28 mouse cellular contexts compared by ENCODE assay signal in the genomic region with DNA sequence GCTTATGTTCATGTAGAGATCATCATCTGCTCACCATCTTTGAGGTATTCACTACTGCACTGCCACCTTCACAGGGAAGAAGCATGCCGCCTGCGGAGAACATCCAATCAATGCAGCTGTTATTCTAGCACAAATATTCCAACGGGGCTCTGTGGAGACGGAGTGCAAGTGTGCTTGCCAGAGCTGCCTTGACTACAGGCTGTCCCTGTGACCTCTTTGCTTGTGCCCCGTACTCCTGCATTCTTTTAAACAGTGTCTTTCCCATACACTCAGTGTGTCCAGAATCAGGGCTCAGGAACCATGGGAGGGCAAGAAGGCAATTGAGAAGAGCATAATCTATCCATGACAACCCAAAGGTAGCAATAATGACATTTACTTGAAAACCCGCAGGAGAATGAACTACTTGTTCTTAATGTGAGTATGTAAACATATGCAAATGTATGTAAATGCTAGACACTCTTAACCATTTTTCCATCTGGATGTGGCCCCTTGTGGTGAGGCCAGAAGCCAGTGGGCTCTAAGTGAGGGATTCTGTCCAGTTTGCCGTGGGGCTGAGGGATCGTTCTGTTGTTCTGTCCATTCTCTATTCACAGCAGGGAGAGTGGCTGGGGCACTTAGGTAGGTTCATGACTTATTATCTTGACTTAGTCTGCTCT. TPM values are rescaled to one million over a fixed set of nuclear protein-coding genes. Genes with fewer than 3 reads are reported as not detected.
DNase-seq lines count a peak whose midpoint lies in the region; ATAC-seq and TF ChIP-seq lines count a peak whose summit lies in the region.
"Had no signal": no experiment of that assay in that cellular context is flagged by ENCODE, and none has a peak within 500 bp of the region (broad histone marks: within the 10 kb centered on the region; RNA-seq: fewer than 3 reads in every experiment).

No protein-coding gene starts in this region.

- H3K27me3 ChIP-seq in hindbrain, embryonic 11.5 days (ENCODE audit: control insufficient read depth, insufficient read depth, low read length) = no peaks in the 10 kb centered on the region
- no peaks in the 10 kb centered on the region for H3K27me3 ChIP-seq in hindbrain, embryonic 10.5 days (ENCODE audit: insufficient read depth, poor library complexity, severe bottlenecking)
- no peaks in the 10 kb centered on the region for H3K27me3 ChIP-seq in MEL (ENCODE audit: control insufficient read depth in 1 of 2, insufficient read depth in 2 of 2, low read length in 2 of 2)
- no peaks in the 10 kb centered on the region for H3K27me3 ChIP-seq in hindbrain, embryonic 12.5 days
- H3K27me3 ChIP-seq in neural tube, embryonic 13.5 days = no peaks in the 10 kb centered on the region
- H3K27me3 ChIP-seq: limb, embryonic 15.5 days had no signal

- H3K9me3 ChIP-seq in hindbrain, embryonic 11.5 days (ENCODE audit: control insufficient read depth, low read length) = no peaks in the 10 kb centered on the region
- H3K9me3 ChIP-seq in hindbrain, embryonic 10.5 days = no peaks in the 10 kb centered on the region
- no peaks in the 10 kb centered on the region for H3K9me3 ChIP-seq in MEL (replicated peaks; ENCODE audit: insufficient read depth, low read length)
- no peaks in the 10 kb centered on the region for H3K9me3 ChIP-seq in hindbrain, embryonic 12.5 days (replicated peaks)
- no peaks in the 10 kb centered on the region for H3K9me3 ChIP-seq in neural tube, embryonic 13.5 days
- H3K9me3 ChIP-seq: limb, embryonic 15.5 days had no signal

- TF ChIP-seq POLR2A in MEL (IDR thresholded peaks at IDR 0.05; ENCODE audit: control insufficient read depth in 1 of 2, insufficient read depth in 1 of 2, low read depth in 1 of 2, low read length in 2 of 2, poor library complexity in 1 of 2) = no peak

- 61% methylated on average over 8 of the region's 8 CpGs for WGBS in hindbrain, embryonic 11.5 days
- WGBS in hindbrain, embryonic 10.5 days = 67% methylated on average over 8 of the region's 8 CpGs
- WGBS in hindbrain, embryonic 12.5 days = 46% methylated on average over 8 of the region's 8 CpGs
- 37% methylated on average over 8 of the region's 8 CpGs for WGBS in neural tube, embryonic 13.5 days

- H3K4me1 ChIP-seq in hindbrain, embryonic 11.5 days (replicated peaks; ENCODE audit: control insufficient read depth, insufficient read depth, low read length) = no peaks in the 10 kb centered on the region
- H3K4me1 ChIP-seq in hindbrain, embryonic 10.5 days (replicated peaks) = no peaks in the 10 kb centered on the region
- peaks cover 44 to 61% of the 10 kb centered on the region in 2 experiments for H3K4me1 ChIP-seq in MEL (ENCODE audit: control insufficient read depth in 1 of 2, insufficient read depth in 2 of 2, low read length in 2 of 2)
- 0 out of 2 replicates have a peak, but pooled peaks cover 6% of the 10 kb centered on the region for H3K4me1 ChIP-seq in hindbrain, embryonic 12.5 days
- H3K4me1 ChIP-seq in neural tube, embryonic 13.5 days (replicated peaks) = peaks cover 13% of the 10 kb centered on the region
- H3K4me1 ChIP-seq: limb, embryonic 15.5 days had no signal

- ATAC-seq in hindbrain, embryonic 11.5 days (ENCODE audit: low FRiP score) = peak; percentile 65
- ATAC-seq in hindbrain, embryonic 12.5 days (ENCODE audit: low FRiP score) = peak; percentile 57
- peak; percentile 74; the same call in 1 of the 2 replicates for ATAC-seq in neural tube, embryonic 13.5 days (ENCODE audit: low read depth)
- ATAC-seq: inflammation-experienced regulatory T-cells, adult 6 months; Patski had no signal

- H3K4me3 ChIP-seq in hindbrain, embryonic 11.5 days (ENCODE audit: low read depth, low read length) = no peak overlapping the region
- H3K4me3 ChIP-seq in hindbrain, embryonic 10.5 days = no peak overlapping the region
- peak overlapping the region; percentile 20 to 34; a peak in 2 of 4 replicates for H3K4me3 ChIP-seq in MEL (ENCODE audit: control insufficient read depth in 1 of 2, insufficient read depth in 1 of 2, low read depth in 2 of 2, low read length in 2 of 2)
- no peak overlapping the region for H3K4me3 ChIP-seq in hindbrain, embryonic 12.5 days
- no peak overlapping the region for H3K4me3 ChIP-seq in neural tube, embryonic 13.5 days
- H3K4me3 ChIP-seq: gastrocnemius, adult 2 months; limb, embryonic 15.5 days had no signal

- H3K79me2 ChIP-seq in MEL (ENCODE audit: control insufficient read depth, insufficient read depth, low read length, poor library complexity) = no peaks in the 10 kb centered on the region

- DNase-seq in hindbrain, embryonic 11.5 days (ENCODE audit: low spot score) = no peak
- no peak for DNase-seq in hindbrain, embryonic 10.5 days (ENCODE audit: low spot score)
- DNase-seq in MEL (ENCODE audit: low read depth, low spot score) = no peak
- DNase-seq in ovary, postnatal 14 days (ENCODE audit: low spot score) = no peak
- DNase-seq in adrenal gland, adult 18-20 months (ENCODE audit: low spot score in 2 of 2) = no peak
- DNase-seq: adrenal gland, postnatal 36 days; cerebellum, adult 11-12 months; cerebellum, postnatal 14 days; gastrocnemius, adult 2 months; heart, postnatal 10 days; kidney, adult 8-10 months; kidney, postnatal 36 days; lung, postnatal 10 days; thymus, postnatal 14 days had no signal

- H3K9ac ChIP-seq in hindbrain, embryonic 11.5 days (ENCODE audit: low read depth, low read length) = no peak overlapping the region
- H3K9ac ChIP-seq in MEL (ENCODE audit: control insufficient read depth, low read depth, low read length, poor library complexity, severe bottlenecking) = peak overlapping the region; percentile 63
- no peak overlapping the region for H3K9ac ChIP-seq in hindbrain, embryonic 12.5 days
- no peak overlapping the region for H3K9ac ChIP-seq in neural tube, embryonic 13.5 days
- H3K9ac ChIP-seq: limb, embryonic 15.5 days had no signal

- H3K27ac ChIP-seq in hindbrain, embryonic 11.5 days (ENCODE audit: low read depth, low read length) = no peak overlapping the region
- no peak overlapping the region for H3K27ac ChIP-seq in hindbrain, embryonic 10.5 days
- H3K27ac ChIP-seq in MEL (ENCODE audit: control insufficient read depth, low read depth, low read length) = peak overlapping the region; percentile 99
- no peak overlapping the region for H3K27ac ChIP-seq in hindbrain, embryonic 12.5 days
- peak overlapping the region; percentile 38; the same call in 1 of the 2 replicates for H3K27ac ChIP-seq in neural tube, embryonic 13.5 days (replicated peaks)
- H3K27ac ChIP-seq: gastrocnemius, adult 2 months; limb, embryonic 15.5 days had no signal

- H3K36me3 ChIP-seq in hindbrain, embryonic 11.5 days (ENCODE audit: control insufficient read depth, insufficient read depth, low read length) = no peaks in the 10 kb centered on the region
- H3K36me3 ChIP-seq in hindbrain, embryonic 10.5 days = no peaks in the 10 kb centered on the region
- H3K36me3 ChIP-seq in MEL (ENCODE audit: control insufficient read depth in 1 of 2, insufficient read depth in 2 of 2, low read length in 2 of 2) = peaks cover 0 to 63% of the 10 kb centered on the region in 2 experiments; a peak in 2 of 4 replicates
- no peaks in the 10 kb centered on the region for H3K36me3 ChIP-seq in hindbrain, embryonic 12.5 days
- H3K36me3 ChIP-seq in neural tube, embryonic 13.5 days = no peaks in the 10 kb centered on the region
- H3K36me3 ChIP-seq: limb, embryonic 15.5 days had no signal

- no peak for TF ChIP-seq EP300 in MEL (IDR thresholded peaks at IDR 0.05; ENCODE audit: low read depth in 1 of 2, low read length in 2 of 2)

- H3K4me2 ChIP-seq in hindbrain, embryonic 11.5 days (replicated peaks; ENCODE audit: low read depth, low read length) = no peak overlapping the region
- H3K4me2 ChIP-seq in hindbrain, embryonic 12.5 days (replicated peaks) = no peak overlapping the region
- H3K4me2 ChIP-seq in neural tube, embryonic 13.5 days = no peak overlapping the region
- H3K4me2 ChIP-seq: heart, embryonic 11.5 days; limb, embryonic 15.5 days had no signal

- no peak for TF ChIP-seq CTCF in MEL (IDR thresholded peaks at IDR 0.05 in 2 of 3, conservative IDR thresholded peaks at IDR 0.05 in 1 of 3; ENCODE audit: control insufficient read depth in 1 of 3, insufficient read depth in 1 of 3, low read depth in 2 of 3, low read length in 3 of 3, poor library complexity in 1 of 3, severe bottlenecking in 1 of 3)

- no peak for TF ChIP-seq RAD21 in MEL (IDR thresholded peaks at IDR 0.05; ENCODE audit: low read depth, low read length)

RNA-seq across cellular contexts. Expression of a gene that starts 11.8 kb away (rescaled TPM):
- 5.6 and 6.4 TPM in 2 replicates for polyA plus RNA-seq in hindbrain, embryonic 11.5 days (2014; fragmentation: Nextera tagmentation; extraction: Ambion mirVana)
- polyA plus RNA-seq in hindbrain, embryonic 10.5 days (2016; fragmentation: Nextera tagmentation; extraction: Ambion mirVana) = 2.3 and 2.4 TPM in 2 replicates
- total RNA-seq in MEL (2012; rRNA removed) = 0.19 and 0.20 TPM in 2 replicates
- polyA plus RNA-seq in MEL (2012; ENCODE audit: insufficient read depth in 1 of 2, insufficient read length in 2 of 2, low read depth in 1 of 2, low replicate concordance in 2 of 2, missing spikeins in 1 of 2) = under 1 TPM in 1 of 2 experiments, not detected in 1; 0.42 TPM
- 7.8 and 9.3 TPM in 2 replicates for polyA plus RNA-seq in hindbrain, embryonic 12.5 days (2016; fragmentation: Nextera tagmentation; extraction: Ambion mirVana)
- 15.4 and 17.1 TPM in 2 replicates for polyA plus RNA-seq in neural tube, embryonic 13.5 days (2015; fragmentation: Nextera tagmentation; extraction: Ambion mirVana)
- 1 to 10 TPM in 1 of 2 experiments, under 1 TPM in 1; 0.63 to 2.0 TPM for total RNA-seq in adrenal gland, adult 18-20 months (2021)
- total RNA-seq: megakaryocyte progenitor cell, adult 5-6 weeks had no signal
- polyA plus RNA-seq: C2C12; inflammation-experienced regulatory T-cells, adult 6 months; Patski had no signal

RNA-seq across cellular contexts. Expression of a gene that starts 29.0 kb away (rescaled TPM):
- 3.0 and 4.1 TPM in 2 replicates for polyA plus RNA-seq in hindbrain, embryonic 11.5 days (2014; fragmentation: Nextera tagmentation; extraction: Ambion mirVana)
- polyA plus RNA-seq in hindbrain, embryonic 10.5 days (2016; fragmentation: Nextera tagmentation; extraction: Ambion mirVana) = 3.9 and 4.8 TPM in 2 replicates
- total RNA-seq in MEL (2012; rRNA removed) = 2.3 TPM in 2 replicates
- polyA plus RNA-seq in MEL (2012; ENCODE audit: insufficient read depth in 1 of 2, insufficient read length in 2 of 2, low read depth in 1 of 2, low replicate concordance in 2 of 2, missing spikeins in 1 of 2) = 1 to 10 TPM in 1 of 2 experiments, not detected in 1; 9.1 TPM
- 3.2 and 3.9 TPM in 2 replicates for polyA plus RNA-seq in hindbrain, embryonic 12.5 days (2016; fragmentation: Nextera tagmentation; extraction: Ambion mirVana)
- 1.4 and 2.3 TPM in 2 replicates for polyA plus RNA-seq in neural tube, embryonic 13.5 days (2015; fragmentation: Nextera tagmentation; extraction: Ambion mirVana)
- 1 to 10 TPM; 1.1 to 2.0 TPM for total RNA-seq in adrenal gland, adult 18-20 months (2021)

RNA-seq across cellular contexts. Expression of a gene that starts 44.1 kb away (rescaled TPM):
- not detected in 2 replicates for polyA plus RNA-seq in hindbrain, embryonic 11.5 days (2014; fragmentation: Nextera tagmentation; extraction: Ambion mirVana)
- not detected in 2 replicates for polyA plus RNA-seq in hindbrain, embryonic 10.5 days (2016; fragmentation: Nextera tagmentation; extraction: Ambion mirVana)
- total RNA-seq in MEL (2012; rRNA removed) = not detected in 2 replicates
- not detected for polyA plus RNA-seq in MEL (2012; ENCODE audit: insufficient read depth in 1 of 2, insufficient read length in 2 of 2, low read depth in 1 of 2, low replicate concordance in 2 of 2, missing spikeins in 1 of 2)
- not detected in 2 replicates for polyA plus RNA-seq in hindbrain, embryonic 12.5 days (2016; fragmentation: Nextera tagmentation; extraction: Ambion mirVana)
- polyA plus RNA-seq in neural tube, embryonic 13.5 days (2015; fragmentation: Nextera tagmentation; extraction: Ambion mirVana) = not detected in 2 replicates
- total RNA-seq in adrenal gland, adult 18-20 months (2021) = not detected
- total RNA-seq: adrenal gland, postnatal 36 days; gastrocnemius, adult 2 months; heart, postnatal 10 days; left cerebral cortex, adult 18-20 months; left cerebral cortex, postnatal 36 days; megakaryocyte progenitor cell, adult 5-6 weeks had no signal
- polyA plus RNA-seq: C2C12; embryonic facial prominence, embryonic 14.5 days; gonadal fat pad, adult 2 months; heart, embryonic 11.5 days; inflammation-experienced regulatory T-cells, adult 6 months; limb, embryonic 15.5 days; liver, embryonic 16.5 days; Patski; testis, adult 2 months had no signal

RNA-seq across cellular contexts. Expression of a gene that starts 45.8 kb away (rescaled TPM):
- 29.8 and 30.7 TPM in 2 replicates for polyA plus RNA-seq in hindbrain, embryonic 11.5 days (2014; fragmentation: Nextera tagmentation; extraction: Ambion mirVana)
- polyA plus RNA-seq in hindbrain, embryonic 10.5 days (2016; fragmentation: Nextera tagmentation; extraction: Ambion mirVana) = 3.9 and 17.7 TPM in 2 replicates
- total RNA-seq in MEL (2012; rRNA removed) = 0.19 and 0.20 TPM in 2 replicates
- polyA plus RNA-seq in MEL (2012; ENCODE audit: insufficient read depth in 1 of 2, insufficient read length in 2 of 2, low read depth in 1 of 2, low replicate concordance in 2 of 2, missing spikeins in 1 of 2) = under 1 TPM in 1 of 2 experiments, not detected in 1; 0.03 TPM
- polyA plus RNA-seq in hindbrain, embryonic 12.5 days (2016; fragmentation: Nextera tagmentation; extraction: Ambion mirVana) = 20.1 and 25.7 TPM in 2 replicates
- 48.3 and 53.6 TPM in 2 replicates for polyA plus RNA-seq in neural tube, embryonic 13.5 days (2015; fragmentation: Nextera tagmentation; extraction: Ambion mirVana)
- 1 to 10 TPM; 4.0 to 8.9 TPM for total RNA-seq in adrenal gland, adult 18-20 months (2021)
- total RNA-seq: megakaryocyte progenitor cell, adult 5-6 weeks had no signal
- polyA plus RNA-seq: Patski had no signal

RNA-seq across cellular contexts. Expression of a gene that starts 55.9 kb away (rescaled TPM):
- polyA plus RNA-seq in hindbrain, embryonic 11.5 days (2014; fragmentation: Nextera tagmentation; extraction: Ambion mirVana) = not detected in 2 replicates
- not detected in 2 replicates for polyA plus RNA-seq in hindbrain, embryonic 10.5 days (2016; fragmentation: Nextera tagmentation; extraction: Ambion mirVana)
- total RNA-seq in MEL (2012; rRNA removed) = not detected in 2 replicates
- polyA plus RNA-seq in MEL (2012; ENCODE audit: insufficient read depth in 1 of 2, insufficient read length in 2 of 2, low read depth in 1 of 2, low replicate concordance in 2 of 2, missing spikeins in 1 of 2) = not detected
- not detected in 2 replicates for polyA plus RNA-seq in hindbrain, embryonic 12.5 days (2016; fragmentation: Nextera tagmentation; extraction: Ambion mirVana)
- not detected in 2 replicates for polyA plus RNA-seq in neural tube, embryonic 13.5 days (2015; fragmentation: Nextera tagmentation; extraction: Ambion mirVana)
- not detected for total RNA-seq in adrenal gland, adult 18-20 months (2021)
- total RNA-seq: adrenal gland, postnatal 36 days; gastrocnemius, adult 2 months; heart, postnatal 10 days; left cerebral cortex, adult 18-20 months; left cerebral cortex, postnatal 36 days; megakaryocyte progenitor cell, adult 5-6 weeks had no signal
- polyA plus RNA-seq: C2C12; embryonic facial prominence, embryonic 14.5 days; gonadal fat pad, adult 2 months; heart, embryonic 11.5 days; inflammation-experienced regulatory T-cells, adult 6 months; limb, embryonic 15.5 days; liver, embryonic 16.5 days; Patski; testis, adult 2 months had no signal

Comparison
In these comparisons a context has a peak if more than half of its experiments do, and no peak if none do; other contexts are left out.
1. H3K27ac ChIP-seq: peak in MEL (single experiment) and neural tube, embryonic 13.5 days (single experiment); none in hindbrain, embryonic 11.5 days (single experiment), hindbrain, embryonic 10.5 days (single experiment) and hindbrain, embryonic 12.5 days (single experiment).
2. H3K4me3 ChIP-seq: peak in MEL (2 of 2); none in hindbrain, embryonic 11.5 days (single experiment), hindbrain, embryonic 10.5 days (single experiment), hindbrain, embryonic 12.5 days (single experiment) and neural tube, embryonic 13.5 days (single experiment).
3. Peak in every context shown above with its lines, with median percentiles within 50 percentile points of each other: ATAC-seq.